Mouse (Mus musculus): ENCODE results near the gene Ssh3.

- TF ChIP-seq POLR2A (IDR thresholded peaks at IDR 0.05; ENCODE audit: insufficient read length, low read depth) (no peak), USF1 (IDR thresholded peaks at IDR 0.05; ENCODE audit: low read depth) (no peak), E2F4 (IDR thresholded peaks at IDR 0.05; ENCODE audit: insufficient read depth) (no peak), POLR2AphosphoS2 (IDR thresholded peaks at IDR 0.05; ENCODE audit: insufficient read length, low read depth) (no peak), MAX (IDR thresholded peaks at IDR 0.05; ENCODE audit: low read depth) (no peak), CEBPB (IDR thresholded peaks at IDR 0.05; ENCODE audit: insufficient read depth, poor library complexity, severe bottlenecking) (no peak), TCF12 (IDR thresholded peaks at IDR 0.05; ENCODE audit: insufficient read depth, poor library complexity, severe bottlenecking) (no peak), MYOD1 (IDR thresholded peaks at IDR 0.05; ENCODE audit: control insufficient read depth in 1 of 3, insufficient read length in 2 of 3, low read depth in 2 of 3) (no peak), TCF3 (IDR thresholded peaks at IDR 0.05; ENCODE audit: insufficient read length, low read depth) (no peak), MYOG (IDR thresholded peaks at IDR 0.05; ENCODE audit: control insufficient read depth in 1 of 3, insufficient read depth in 1 of 3, insufficient read length in 2 of 3, low read depth in 2 of 3) (no peak)
Measured at GRCm38 (mm10) chr19:4301735-4302651, 33.0 kb upstream of the Ssh3 start.

All from myocyte (in vitro differentiated cells).